Mouse (Mus musculus): ENCODE data around the gene B4galnt1.

The B4galnt1 gene

DNA sequence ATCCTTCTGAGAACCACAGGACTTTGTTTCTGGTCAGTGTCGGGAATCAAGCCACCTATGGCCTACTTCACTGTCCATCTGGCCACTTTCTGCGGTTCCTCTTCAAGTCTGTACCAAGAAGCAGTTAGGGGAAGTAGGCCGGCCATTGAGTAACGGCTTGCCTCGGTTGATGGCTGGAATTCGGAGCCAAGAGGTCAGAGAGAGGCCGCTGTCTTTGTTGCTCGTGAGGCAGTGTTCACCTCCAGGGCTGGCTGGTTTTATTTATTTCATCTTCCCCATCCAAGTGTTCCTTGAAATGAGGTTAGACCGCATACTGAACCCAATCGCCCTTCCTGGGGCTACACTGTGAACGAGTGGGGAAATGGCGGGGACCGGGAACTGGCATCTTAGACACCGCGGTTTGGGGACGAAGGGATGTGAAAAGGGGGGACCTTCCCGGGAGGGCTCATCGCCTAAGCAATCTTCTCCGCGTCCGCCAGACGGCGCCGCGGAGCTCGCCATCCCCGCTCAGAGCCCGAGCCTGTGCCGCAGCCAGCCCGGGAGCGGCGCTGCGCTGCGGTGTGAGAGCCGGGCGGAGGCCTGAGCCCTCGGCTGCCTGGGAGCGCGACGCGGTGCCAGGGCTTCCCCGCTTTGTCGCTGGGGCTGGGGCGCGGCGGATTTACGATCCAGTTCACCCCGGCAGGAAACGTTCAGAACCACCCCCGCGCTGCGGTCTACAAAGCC lies at the start of gene B4galnt1:
Gene B4galnt1 (plus strand): TSS at position 595 of the 723 bp plus-strand sequence.
- peak; percentile 76 for DNase-seq

DNA sequence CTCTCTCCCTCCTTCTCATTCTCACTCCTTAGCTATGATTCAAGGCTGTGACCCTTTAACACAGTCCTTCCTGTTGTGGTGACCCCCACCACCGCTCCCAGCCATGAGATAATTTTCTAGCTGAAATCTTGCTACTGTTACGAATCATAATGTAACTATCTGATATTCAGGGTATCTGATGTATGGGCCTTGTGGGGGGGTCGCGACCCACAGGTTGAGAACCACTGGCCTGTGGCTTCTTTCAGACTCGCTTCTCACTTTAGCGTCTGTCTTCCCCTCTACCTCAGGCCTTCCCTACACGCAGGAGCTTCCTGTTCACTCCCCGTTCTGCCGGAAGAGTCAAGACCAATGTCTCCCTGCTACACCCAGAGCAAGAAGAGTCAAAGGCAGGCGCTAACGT lies 46.6 kb upstream of the B4galnt1 start:
- no peak for DNase-seq

DNA sequence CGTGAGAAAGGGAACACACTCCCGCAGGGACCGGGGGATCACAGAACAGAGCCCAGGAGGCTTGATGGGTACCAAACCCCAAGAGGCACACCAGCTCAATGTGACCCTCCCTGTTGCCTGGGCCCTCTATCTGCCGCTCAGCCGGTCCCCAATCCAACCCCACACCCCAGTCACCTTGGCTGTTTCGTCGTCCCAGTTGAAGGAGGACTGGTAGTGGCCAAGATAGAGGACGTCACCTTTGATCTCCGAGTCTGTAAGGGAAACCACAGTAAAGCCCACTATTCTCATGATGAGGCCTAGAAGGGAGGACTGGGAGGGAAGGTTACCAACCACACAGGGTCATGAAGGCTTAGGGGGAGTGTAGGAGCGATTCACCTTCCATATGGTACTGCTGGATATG lies 45.8 kb upstream of the B4galnt1 start:
- DNase-seq, result no peak

GRCm38 (mm10) chr10:127120301-127121065 lies 44.5 kb upstream of the B4galnt1 start:
- peak; percentile 11 for DNase-seq

GRCm38 (mm10) chr10:127121066-127121477 lies 44.0 kb upstream of the B4galnt1 start, which contains the start of gene Os9:
Gene Os9 (minus strand): TSS chr10:127121131.
- peak; percentile 98 for DNase-seq

DNA sequence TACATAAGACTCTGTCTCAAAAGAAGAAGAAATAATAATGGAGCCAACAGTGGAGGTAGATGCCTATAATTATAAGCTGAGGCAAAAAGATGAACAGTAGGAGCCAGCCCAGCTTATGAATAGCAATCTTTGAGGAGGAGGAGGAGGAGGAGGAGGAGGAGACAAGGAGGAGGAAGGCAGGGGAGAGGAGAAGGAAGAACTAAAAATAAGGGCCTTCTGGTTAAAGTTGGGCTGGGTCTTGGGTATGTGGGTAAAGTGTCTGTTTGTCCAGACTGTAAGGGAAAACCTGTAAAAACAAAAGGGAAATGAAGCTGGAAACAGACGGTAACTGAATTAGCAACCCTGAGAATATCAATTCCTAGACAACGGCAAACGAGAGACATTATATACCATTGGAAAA lies 43.0 kb upstream of the B4galnt1 start:
- no peak for DNase-seq

GRCm38 (mm10) chr10:127122784-127123435 lies 42.1 kb upstream of the B4galnt1 start:
- no peak for DNase-seq

DNA sequence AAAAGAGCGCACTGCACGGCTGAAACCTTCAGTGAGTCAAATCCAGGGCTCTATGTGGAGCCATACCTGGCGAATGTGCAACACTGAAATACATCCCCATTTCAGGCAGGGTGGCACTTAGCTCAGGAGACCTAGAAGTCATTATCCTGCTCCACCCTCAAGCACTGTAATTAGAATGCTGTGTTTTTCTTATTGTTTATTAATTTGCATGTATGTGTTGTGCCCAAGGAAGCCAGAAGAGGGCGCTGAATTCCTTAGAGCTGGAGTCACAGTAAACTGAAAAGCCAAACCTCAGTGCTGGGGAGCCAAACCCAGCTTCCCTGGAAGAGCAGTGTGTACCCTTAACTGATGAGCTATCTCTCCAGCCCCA lies 41.6 kb upstream of the B4galnt1 start:
- DNase-seq, result peak; percentile 80

GRCm38 (mm10) chr10:127125210-127126001 lies 39.6 kb upstream of the B4galnt1 start:
- peak; percentile 63 for DNase-seq

DNA sequence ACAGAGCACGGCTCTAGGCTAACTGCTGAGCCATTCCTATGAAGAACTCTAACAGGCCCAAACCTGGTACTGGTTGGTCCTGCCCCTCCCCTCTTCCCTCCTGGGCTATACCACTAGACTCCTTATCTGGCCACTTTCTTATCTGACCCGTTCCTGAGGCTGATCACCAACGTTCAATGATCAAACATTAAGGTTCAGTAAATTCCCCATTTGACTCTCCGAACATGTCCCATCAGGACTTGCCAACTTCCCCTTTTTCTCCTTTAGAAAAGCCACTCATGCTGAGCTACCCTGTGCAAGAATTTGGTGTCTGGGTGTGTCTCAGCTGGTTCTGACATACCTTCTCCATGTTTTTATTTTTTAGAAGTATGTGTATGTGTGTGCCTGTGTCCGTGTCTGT lies 38.4 kb upstream of the B4galnt1 start:
- DNase-seq, result no peak

- no peak for DNase-seq
Observed at GRCm38 (mm10) chr10:127127711-127128279, 37.2 kb upstream of the B4galnt1 start.

- no peak for DNase-seq
Observed at GRCm38 (mm10) chr10:127129431-127129830, 35.6 kb upstream of the B4galnt1 start.

DNA sequence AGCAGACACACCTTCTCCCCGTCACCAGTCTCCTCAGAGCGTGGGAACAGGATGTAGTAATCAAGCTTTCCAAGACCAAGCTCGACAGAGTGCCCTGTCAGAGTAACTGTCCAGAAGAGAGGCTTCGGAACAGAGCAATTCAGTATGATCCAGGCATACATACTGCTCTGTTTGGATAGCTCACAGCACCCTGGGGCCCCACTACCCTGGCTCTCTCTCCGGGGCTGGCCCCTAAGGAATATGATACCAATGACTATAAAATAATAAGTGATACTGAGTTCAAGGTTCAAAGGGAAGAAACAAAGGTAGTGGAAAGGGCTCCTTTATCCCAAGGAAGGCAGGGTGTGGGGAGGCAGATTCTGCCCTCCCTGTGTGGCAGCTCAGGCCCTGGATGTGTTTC lies 32.6 kb upstream of the B4galnt1 start:
- no peak for DNase-seq

DNA sequence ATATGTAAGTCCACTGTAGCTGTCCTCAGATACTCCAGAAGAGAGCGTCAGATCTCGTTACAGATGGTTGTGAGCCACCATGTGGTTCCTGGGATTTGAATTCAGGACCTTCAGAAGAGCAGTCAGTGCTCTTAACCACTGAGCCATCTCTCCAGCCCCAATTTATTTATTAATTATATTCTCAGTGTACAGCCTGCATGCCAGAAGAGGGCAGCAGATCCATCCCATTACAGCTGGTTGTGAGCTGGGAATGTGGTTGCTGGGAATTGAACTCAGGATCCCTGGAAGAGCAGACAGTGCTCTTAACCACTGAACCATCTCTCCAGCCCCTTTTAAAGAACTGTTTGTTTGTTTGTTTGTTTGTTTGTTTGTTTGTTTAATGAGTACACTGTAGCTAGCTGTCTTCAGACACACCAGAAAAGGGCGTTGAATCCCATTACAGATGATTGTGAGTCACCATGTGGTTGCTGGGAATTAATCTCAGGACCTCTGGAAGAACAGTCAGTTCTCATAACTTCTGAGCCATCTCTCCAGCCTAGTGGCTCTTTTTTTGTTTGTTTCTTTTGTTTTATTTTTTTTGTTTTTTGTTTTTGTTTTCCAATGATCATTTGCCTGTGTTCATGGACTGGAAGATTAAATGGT lies 30.5 kb upstream of the B4galnt1 start:
- DNase-seq, result peak; percentile 32

GRCm38 (mm10) chr10:127135118-127135836 lies 29.7 kb upstream of the B4galnt1 start:
- DNase-seq, result no peak

GRCm38 (mm10) chr10:127136510-127136909 lies 28.5 kb upstream of the B4galnt1 start:
- no peak for DNase-seq

- DNase-seq, result no peak
Observed at GRCm38 (mm10) chr10:127137896-127138295, 27.1 kb upstream of the B4galnt1 start.

GRCm38 (mm10) chr10:127138328-127139141 lies 26.5 kb upstream of the B4galnt1 start:
- no peak for DNase-seq

GRCm38 (mm10) chr10:127140971-127141370 lies 24.1 kb upstream of the B4galnt1 start:
- no peak for DNase-seq

DNA sequence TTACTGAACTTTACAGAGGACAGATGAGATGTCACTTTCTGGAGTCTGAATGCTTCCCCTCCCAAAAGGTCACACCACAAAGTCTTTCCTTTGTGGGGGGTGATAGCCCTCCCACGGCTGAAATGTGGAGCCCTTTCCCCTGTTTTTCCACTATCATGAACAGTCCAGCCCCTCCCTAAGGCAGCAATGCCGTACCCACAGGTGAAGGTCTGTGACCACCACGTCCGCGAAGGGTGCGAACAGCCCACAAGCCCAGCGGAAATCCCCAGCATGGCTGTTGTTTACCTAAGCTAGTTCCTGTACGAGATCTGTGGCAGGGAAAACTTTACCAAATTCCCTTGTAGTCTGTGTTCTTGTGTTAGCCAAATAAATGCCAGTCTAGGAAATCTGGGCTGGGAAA lies 23.5 kb upstream of the B4galnt1 start:
- no peak for DNase-seq

Measured in lung, postnatal 10 days (tissue).